Mouse (Mus musculus) retina, postnatal 7 days (tissue): ENCODE results near the gene Cdc42se1.

Experiments used
- DNase-seq: peaks from one replicate; pipeline ENCODE4 v3.0.0-alpha.2; 2012; ENCODE audit warnings: low read depth, low spot score

Gene Cdc42se1

DNA sequence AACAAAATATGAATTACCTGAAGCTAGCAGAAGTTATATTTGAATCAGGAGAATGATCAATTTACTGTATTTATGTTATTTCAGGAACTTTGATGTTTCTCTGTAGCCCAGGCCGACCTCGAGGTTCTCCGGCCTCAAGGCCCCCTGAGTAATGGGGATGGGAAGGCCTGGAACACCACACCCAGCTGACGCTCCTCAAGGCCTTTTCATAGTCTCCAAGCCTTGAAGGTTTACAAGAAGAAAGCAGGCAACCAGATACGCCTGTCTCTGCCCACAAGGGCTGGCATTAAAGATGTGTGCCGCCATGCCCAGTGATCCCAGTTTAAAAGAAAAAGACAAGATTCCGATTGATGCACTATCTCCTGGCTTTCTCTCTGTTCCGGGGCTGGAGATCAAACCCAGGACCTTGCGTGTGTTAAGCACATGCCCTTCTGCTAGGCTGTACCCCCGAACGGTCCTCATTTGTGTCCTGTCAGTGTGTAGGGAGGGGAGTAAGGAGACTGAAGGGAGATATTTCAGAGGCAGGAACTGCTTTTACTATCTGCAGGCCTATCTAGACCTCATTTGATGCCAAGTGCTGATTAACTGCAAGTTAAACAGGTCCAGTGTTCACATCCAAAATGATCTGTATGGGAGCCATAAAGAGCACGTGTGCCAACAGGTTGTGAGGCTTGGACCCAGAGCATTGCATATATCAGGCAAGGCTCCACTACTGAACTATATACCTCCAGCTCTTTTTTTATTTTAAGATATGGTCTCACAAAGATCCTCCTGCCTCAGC, 56.2 kb downstream of the Cdc42se1 start:
- DNase-seq: no peak

DNA sequence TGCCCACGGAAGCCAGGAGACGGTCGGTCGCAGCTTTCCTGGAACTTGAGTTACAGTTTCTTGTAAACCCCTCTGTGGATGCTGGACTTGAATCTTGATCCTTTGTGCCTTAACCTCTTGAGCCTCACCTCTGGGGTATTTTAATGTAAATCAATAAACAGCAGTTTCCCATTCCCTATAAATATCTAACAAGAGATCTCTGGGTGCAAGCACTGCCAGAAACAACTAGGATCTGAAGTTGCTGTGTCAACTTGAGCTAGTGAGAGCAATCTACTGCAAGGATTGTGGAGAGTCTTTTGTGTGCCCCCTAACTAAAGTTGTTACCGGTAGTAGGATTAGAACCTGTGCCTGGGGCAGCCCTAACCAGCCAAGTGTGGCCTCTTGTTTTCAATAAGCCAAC, 56.9 kb downstream of the Cdc42se1 start:
- DNase-seq: no peak
